9 mouse cellular contexts compared by ENCODE assay signal in the genomic region with DNA sequence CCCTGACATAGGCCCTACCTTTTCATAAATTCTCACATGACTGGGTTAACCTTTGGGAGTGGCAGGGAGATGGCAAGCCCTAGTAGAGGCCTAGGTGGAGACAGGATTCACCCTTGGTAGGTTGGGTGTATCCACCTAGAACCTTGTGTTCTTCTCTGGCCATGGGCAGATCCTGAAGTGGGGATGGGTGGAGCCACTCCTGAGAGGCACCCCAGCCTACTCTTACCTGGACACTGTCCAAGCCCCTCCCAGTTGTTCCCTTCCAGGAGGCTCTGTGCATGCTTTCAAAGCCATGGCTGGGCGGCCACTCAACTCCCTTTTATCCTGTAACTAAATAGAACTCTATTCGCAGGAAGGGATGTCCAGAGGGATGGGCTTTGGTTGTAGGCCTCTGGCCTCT. TPM values are rescaled to one million over a fixed set of nuclear protein-coding genes. Genes with fewer than 3 reads are reported as not detected.
DNase-seq lines count a peak whose midpoint lies in the region; ATAC-seq lines count a peak whose summit lies in the region.
"Had no signal": no experiment of that assay in that cellular context is flagged by ENCODE, and none has a peak within 500 bp of the region (broad histone marks: within the 10 kb centered on the region; RNA-seq: fewer than 3 reads in every experiment).

No protein-coding gene starts in this region.

- H3K4me2 ChIP-seq in kidney, embryonic 14.5 days (replicated peaks; ENCODE audit: low read depth, low read length): no peak overlapping the region
- H3K4me2 ChIP-seq in lung, embryonic 16.5 days (ENCODE audit: low read depth, low read length): no peak overlapping the region

- no peaks in the 10 kb centered on the region for H3K9me3 ChIP-seq in kidney, embryonic 14.5 days (ENCODE audit: control insufficient read depth, low read length)
- H3K9me3 ChIP-seq in lung, embryonic 16.5 days (ENCODE audit: control insufficient read depth, low read length): no peaks in the 10 kb centered on the region

- ATAC-seq in kidney, embryonic 14.5 days (ENCODE audit: low FRiP score, low TSS enrichment): no peak
- peak; percentile 65 for ATAC-seq in lung, embryonic 16.5 days (ENCODE audit: low read depth)

- H3K9ac ChIP-seq in kidney, embryonic 14.5 days (ENCODE audit: low read depth, low read length): no peak overlapping the region
- H3K9ac ChIP-seq in lung, embryonic 16.5 days (ENCODE audit: low read length): no peak overlapping the region

- H3K36me3 ChIP-seq in kidney, embryonic 14.5 days (ENCODE audit: control insufficient read depth, insufficient read depth, low read length): no peaks in the 10 kb centered on the region
- no peaks in the 10 kb centered on the region for H3K36me3 ChIP-seq in lung, embryonic 16.5 days (ENCODE audit: control insufficient read depth, insufficient read depth, low read length)

- no peak overlapping the region for H3K27ac ChIP-seq in kidney, embryonic 14.5 days (ENCODE audit: low read depth, low read length)
- H3K27ac ChIP-seq in lung, embryonic 16.5 days (ENCODE audit: low read length): no peak overlapping the region

- DNase-seq in kidney, adult 11 months: peak; percentile 61
- peak; percentile 52 for DNase-seq in adrenal gland, adult 8-10 months
- DNase-seq in heart, postnatal 25 days (ENCODE audit: low spot score): peak; percentile 16
- no peak for DNase-seq in embryo, embryonic 10 days (ENCODE audit: low spot score)
- DNase-seq in left cerebral cortex, postnatal 36 days (ENCODE audit: low spot score in 2 of 2): no peak
- no peak for DNase-seq in left cerebral cortex, adult 11 months (ENCODE audit: low spot score)
- DNase-seq: cerebellum, adult 18-20 months had no signal

- intact Hi-C loops in heart, postnatal 25 days (cut with DNase I): no loop called here
- intact Hi-C loops in left cerebral cortex, postnatal 36 days (cut with DNase I): no loop called here

- H3K27me3 ChIP-seq in kidney, embryonic 14.5 days (ENCODE audit: control insufficient read depth, insufficient read depth, low read length): no peaks in the 10 kb centered on the region
- no peaks in the 10 kb centered on the region for H3K27me3 ChIP-seq in lung, embryonic 16.5 days (ENCODE audit: control insufficient read depth, insufficient read depth, low read depth, low read length)

- peaks cover 30% of the 10 kb centered on the region; the same call in 1 of the 2 replicates for H3K4me1 ChIP-seq in kidney, embryonic 14.5 days (ENCODE audit: control insufficient read depth, insufficient read depth, low read length)
- H3K4me1 ChIP-seq in lung, embryonic 16.5 days (replicated peaks; ENCODE audit: control insufficient read depth, insufficient read depth, low read length): peaks cover 16% of the 10 kb centered on the region

- WGBS in kidney, embryonic 14.5 days: 63% methylated on average over 2 of the region's 2 CpGs
- WGBS in lung, embryonic 16.5 days: 35% methylated on average over 2 of the region's 2 CpGs

- no peak overlapping the region for H3K4me3 ChIP-seq in kidney, embryonic 14.5 days (ENCODE audit: low read length)
- no peak overlapping the region for H3K4me3 ChIP-seq in lung, embryonic 16.5 days (ENCODE audit: low read length)

RNA-seq across cellular contexts. Expression of a gene that starts 33.2 kb away (rescaled TPM):
- 32.0 and 60.6 TPM in 2 replicates for polyA plus RNA-seq in kidney, embryonic 14.5 days (2014; fragmentation: Nextera tagmentation; extraction: Ambion mirVana)
- 100 to 1,000 TPM; 156 to 259 (median 216) TPM for total RNA-seq in adrenal gland, adult 8-10 months (2022)
- 10 to 100 TPM; 23.7 to 27.7 TPM for total RNA-seq in heart, postnatal 25 days (2021)
- polyA plus RNA-seq in lung, embryonic 16.5 days (2015; fragmentation: Nextera tagmentation; extraction: Ambion mirVana): 40.0 and 44.5 TPM in 2 replicates
- 10 to 100 TPM; 20.3 to 22.8 TPM for total RNA-seq in left cerebral cortex, postnatal 36 days (2021)

Comparison
In these comparisons a context has a peak if more than half of its experiments do, and no peak if none do; other contexts are left out.
1. DNase-seq: peak in kidney, adult 11 months (single experiment), adrenal gland, adult 8-10 months (single experiment) and heart, postnatal 25 days (single experiment); none in embryo, embryonic 10 days (single experiment), left cerebral cortex, postnatal 36 days (0 of 2) and left cerebral cortex, adult 11 months (single experiment).
2. RNA of a gene that starts 33.2 kb away (total RNA-seq): 156 to 259 TPM in adrenal gland, adult 8-10 months; 23.7 to 27.7 TPM in heart, postnatal 25 days and 20.3 to 22.8 TPM in left cerebral cortex, postnatal 36 days; every median in the first group is over 4 times any median in the second.